Mouse (Mus musculus) ES-E14 (cell line): ENCODE data around the gene Tmem117.

Source experiments
- CHD2 ChIP-seq: IDR thresholded peaks from 2 replicates; pipeline ENCODE4 v1.6.1; 2014; ENCODE audit warnings: mild to moderate bottlenecking, low read depth, low read length, inconsistent platforms
- HCFC1 ChIP-seq: IDR thresholded peaks from 2 replicates; pipeline ENCODE4 v1.6.1; 2012; ENCODE audit warnings: low read length, inconsistent platforms, borderline replicate concordance; ENCODE audit not compliant: insufficient read depth
- ZC3H11A ChIP-seq: IDR thresholded peaks from 2 replicates; pipeline ENCODE4 v1.6.1; 2012; ENCODE audit warnings: low read depth, mild to moderate bottlenecking, inconsistent platforms, low read length, borderline replicate concordance
- ZNF384 ChIP-seq: IDR thresholded peaks from 2 replicates; pipeline ENCODE4 v1.6.1; 2012; ENCODE audit warnings: low read depth, low read length, inconsistent platforms

DNA sequence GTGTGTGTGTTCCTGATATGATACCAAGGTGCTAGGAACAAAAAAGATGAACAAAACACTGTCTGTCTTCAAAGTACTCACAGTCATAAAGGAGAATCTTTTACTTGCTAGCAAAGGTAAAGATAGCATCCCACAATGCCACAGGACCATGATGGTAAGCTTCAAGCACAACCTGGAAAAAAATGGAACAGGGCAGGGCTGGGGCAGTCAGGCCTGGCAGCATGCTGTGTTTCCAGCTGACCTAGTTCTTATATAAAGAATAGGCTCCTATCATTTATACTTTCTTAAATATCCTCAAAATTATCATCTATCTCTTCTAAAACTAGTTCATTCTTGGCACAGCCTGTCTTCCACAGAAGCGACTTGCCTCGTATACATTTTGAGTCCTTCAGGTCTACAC lies 418.5 kb downstream of the Tmem117 start:
- no peak for TF ChIP-seq ZNF384
- no peak for TF ChIP-seq ZC3H11A
- no peak for TF ChIP-seq CHD2
- no peak for TF ChIP-seq HCFC1
